Mouse (Mus musculus) large intestine, adult 2 months (tissue): Measurements from ENCODE around the gene Fxyd1. TPM values are rescaled to one million over a fixed set of nuclear protein-coding genes. Genes with fewer than 3 reads are reported as not detected.
A peak's percentile ranks its signal among the peaks of the same experiment; 100 is the strongest.

Experiments used
- DNase-seq: peaks from one replicate; pipeline ENCODE4 v3.0.0-alpha.2; 2012; ENCODE audit warnings: low read depth, low spot score
- whole genome bisulfite sequencing: fragments of 180-500 bp; shearing (Covaris S2); methylation state at CpG from one replicate; pipeline ENCODE4 v1.1.7; 2018; 5-methylcytosine and 5-hydroxymethylcytosine counted together
- polyA plus RNA-seq: library from polyadenylated mRNA; depleted of rRNA; stranded (reverse); fragments of >200 nt; gene quantifications from 2 replicates; pipeline ENCODE4 v1.2.3, GENCODE M21; 2012; rRNA removed

Fxyd1 gene
- 80.0 and 106 TPM in 2 replicates for polyA plus RNA-seq

DNA sequence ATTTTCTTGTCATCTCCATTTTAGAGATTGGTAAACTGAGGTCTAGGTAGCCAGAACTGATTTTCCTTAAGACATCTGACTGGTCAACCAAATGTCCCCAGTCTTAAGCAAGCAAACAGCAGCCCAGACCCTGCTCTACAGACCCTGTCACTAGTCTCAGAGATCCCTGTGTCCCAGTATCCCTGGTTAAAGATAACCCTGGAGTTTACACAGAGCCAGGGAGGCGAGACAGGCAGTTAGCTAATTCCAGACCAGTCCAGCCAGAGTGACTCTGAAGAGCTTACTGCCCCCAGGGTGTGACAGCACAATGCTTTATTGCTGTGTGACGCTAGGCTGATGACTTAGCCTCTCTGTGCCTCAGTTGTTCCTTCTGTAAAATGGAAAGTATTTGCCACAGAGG, at the start of gene Fxyd1:
Fxyd1 (minus strand) TSS at position 129 of the 400 bp plus-strand sequence.
- no peak for DNase-seq
- 49% methylated on average over 2 of the region's 2 CpGs for WGBS

DNA sequence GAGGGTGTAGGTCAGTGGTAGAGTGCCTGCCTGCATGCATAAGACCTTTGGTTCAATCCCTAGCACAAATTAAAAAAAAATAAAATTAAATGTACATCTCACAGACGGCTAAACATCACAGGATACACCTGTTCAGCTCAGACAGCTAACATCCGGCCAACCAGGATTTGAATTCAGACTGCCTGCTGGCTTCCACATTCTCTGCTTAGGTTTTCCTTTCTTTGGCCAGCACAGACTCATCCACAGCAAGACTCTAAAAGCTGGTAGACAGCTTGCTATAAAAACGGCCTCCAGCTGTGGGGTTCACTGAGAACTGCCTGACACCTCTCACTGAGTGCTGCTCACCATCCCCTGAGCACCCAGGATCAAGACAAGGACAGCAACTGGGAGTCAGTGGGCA, 49.2 kb upstream of the Fxyd1 start:
- WGBS: 57% methylated on average over 3 of the region's 3 CpGs
- DNase-seq: no peak

DNA sequence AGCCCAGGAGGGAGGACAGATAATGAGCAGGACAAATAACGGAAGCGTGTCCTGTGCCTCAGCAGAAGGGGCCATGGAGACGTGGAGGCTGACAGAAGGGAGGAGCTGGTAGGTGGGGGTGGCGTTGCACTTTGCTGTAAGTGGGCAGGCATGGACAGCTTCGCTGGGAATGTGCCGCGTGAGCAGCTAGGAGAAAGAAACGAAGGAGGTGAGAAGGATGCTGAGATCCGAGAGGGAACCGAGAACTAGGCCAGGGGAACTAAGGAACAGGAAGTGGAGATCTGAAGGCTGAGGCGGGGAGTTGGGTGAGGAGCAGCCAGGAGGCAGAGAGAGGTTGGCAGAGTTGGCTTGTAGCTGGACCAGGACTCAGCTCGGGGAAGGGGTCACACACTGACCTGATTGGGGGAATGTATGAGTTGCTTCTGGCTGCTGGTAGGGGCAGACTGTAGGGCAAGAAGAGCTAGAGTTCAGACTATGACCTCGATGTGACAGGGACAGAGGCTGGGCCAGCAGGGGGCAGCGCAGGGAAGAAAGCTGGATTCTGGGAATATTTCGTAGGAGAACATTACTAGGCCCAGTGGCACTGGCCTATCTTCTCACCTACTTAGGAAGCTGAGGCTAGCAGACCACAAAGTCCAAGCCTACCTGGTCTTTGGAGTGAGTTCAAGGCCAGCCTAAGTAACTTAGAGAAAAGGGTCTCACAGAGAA, 48.2 kb upstream of the Fxyd1 start:
- 64% methylated on average over 15 of the region's 15 CpGs for WGBS
- DNase-seq: no peak

DNA sequence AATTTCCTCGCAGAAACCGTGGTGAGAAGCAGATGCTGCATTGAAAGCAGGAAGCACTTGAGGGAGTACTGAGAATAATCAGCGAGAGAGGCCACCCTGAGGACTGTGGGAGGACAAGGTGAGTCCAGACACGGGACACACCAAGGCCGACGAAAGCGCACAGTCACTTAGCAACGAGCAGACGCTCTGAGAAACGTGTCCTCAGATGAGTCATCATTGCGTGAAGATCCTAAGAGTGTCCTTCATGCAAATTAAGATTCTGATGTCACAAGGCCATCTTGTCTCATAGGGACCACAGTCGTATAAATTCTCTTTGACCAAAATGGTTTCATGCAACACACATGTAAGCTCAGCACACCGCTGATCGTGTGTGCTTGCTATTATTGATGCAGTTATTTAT, 43.8 kb upstream of the Fxyd1 start:
- DNase-seq: no peak
- 51% methylated on average over 14 of the region's 14 CpGs for WGBS

DNA sequence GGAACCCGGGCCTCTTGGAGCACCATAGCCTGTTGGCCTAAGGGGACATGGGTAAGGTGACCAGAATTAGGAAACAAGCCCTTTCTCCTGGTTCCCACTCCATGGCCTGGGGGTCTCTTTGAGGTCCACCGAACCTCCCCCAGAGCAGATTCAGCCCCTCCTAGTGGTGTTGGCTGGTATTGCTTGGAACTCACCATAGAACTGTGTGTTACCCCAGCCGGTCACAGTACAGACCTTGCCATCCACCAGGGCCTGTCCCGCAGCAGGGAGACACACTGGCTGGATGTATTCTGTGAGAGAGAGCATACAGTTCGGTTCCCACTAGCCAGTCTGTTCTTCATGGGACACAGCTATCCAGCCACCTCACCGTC, 42.6 kb upstream of the Fxyd1 start:
- WGBS: 88% methylated on average over 6 of the region's 6 CpGs

DNA sequence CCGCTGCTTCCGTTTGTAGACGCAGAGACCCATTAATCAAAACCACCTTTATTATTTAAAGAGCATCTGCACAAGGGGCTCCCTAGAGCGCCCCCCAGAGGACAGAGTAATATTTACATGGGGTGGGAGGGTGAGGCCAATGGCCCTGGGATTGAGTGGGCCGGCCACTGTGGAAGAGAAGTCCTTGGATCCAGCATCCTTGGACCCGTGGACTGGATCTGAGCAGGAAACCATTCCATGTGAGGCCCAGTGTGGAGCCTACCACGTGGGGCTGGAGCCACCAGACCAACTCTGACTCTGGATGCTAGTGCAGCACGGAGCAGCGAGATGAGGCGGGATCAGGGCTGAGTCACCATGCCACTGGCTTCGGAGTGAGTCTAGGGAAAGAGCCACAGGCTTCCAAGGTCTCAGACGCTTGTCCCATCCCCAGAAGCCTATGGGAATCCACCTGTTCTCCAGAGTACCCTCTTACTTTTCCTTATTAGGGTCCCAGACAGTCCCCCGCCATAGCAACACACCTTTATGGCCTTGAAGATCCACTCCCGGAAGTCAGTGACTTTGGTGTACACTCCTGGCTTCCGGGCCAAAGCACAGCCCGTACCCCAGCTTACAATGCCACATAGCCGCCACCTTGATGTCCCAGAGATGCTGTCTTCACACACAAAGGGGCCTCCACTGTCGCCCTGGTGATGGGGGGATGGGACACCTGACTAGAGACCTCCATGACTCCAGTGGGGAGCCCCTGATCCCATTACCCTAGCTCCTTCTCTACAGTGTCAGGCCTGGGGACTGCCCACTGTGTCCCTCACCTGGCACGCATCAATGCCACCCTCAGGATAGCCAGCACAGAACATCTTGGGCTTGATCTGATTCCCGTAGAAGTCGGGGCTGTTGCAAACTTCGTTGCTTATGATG, 42.0 kb upstream of the Fxyd1 start:
- DNase-seq: no peak
- WGBS: 72% methylated on average over 22 of the region's 22 CpGs

More for the DNA sequence above, 42.6 kb upstream of the Fxyd1 start:
- DNase-seq: no peak

DNA sequence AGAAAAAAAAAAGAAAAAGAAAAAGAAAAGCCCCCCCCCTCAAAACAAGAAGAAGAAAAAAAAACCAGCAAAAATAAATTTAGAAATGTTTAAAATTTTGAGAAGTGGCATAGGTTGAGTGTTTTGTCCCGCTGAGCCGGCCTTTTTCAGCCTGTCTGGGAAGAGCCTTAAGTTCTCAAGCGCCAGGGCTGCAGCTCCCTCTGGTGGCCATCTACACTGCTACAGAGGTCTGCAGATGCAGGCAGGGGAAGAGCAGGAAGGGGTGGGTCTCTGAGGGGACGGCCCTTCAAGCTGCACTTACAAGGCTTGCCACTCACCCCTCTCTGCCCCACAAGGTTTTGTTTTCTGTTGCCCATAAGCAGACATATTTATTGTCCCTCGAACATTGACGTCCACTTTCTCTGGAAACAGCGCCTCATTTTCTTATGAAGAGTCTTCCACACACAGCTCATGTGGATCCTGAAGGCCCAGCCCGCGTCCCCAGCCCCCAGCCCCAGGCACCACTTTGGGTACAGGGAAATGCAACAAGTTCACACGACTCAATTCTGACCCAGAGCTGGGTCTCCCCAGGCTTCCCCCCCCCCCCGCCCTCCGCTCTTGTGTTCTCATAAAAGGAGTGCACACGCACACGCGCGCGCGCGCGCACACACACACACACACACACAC, 40.7 kb upstream of the Fxyd1 start:
- 45% methylated on average over 20 of the region's 20 CpGs for WGBS

DNA sequence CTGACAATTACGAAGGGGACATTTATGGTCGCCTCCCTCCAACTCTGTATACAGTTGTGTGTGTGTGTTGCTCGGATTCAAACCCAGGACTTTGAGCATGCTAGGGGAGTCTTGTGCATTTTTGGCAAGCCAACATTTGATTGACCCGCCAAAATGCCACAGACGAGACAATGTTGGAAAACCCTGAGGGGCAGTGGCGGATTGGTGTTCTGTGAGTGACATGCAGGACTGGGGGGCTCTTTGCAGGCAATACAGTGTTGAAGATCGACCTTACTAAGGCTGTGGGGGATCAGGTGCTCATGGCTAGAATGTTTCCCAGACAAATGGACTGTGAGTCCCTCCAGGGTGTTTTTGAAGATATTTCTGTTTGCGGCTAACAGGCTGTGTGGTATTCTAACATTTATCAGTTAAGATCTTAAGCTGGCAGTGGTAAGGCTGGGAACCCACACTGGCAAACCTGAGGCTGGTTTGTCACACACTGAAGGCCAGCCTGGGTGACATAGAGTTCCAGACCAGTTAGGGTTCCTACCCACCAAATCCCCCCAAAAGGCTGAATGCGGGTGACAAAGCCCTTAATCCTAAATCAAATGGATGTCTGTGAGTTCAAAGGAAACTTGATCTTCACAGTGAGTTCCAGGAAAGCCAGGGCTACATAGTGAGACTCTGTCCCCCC, 40.0 kb upstream of the Fxyd1 start:
- DNase-seq: no peak
- WGBS: 82% methylated on average over 9 of the region's 9 CpGs

More for the DNA sequence above, 40.7 kb upstream of the Fxyd1 start:
- peak; percentile 64 for DNase-seq

DNA sequence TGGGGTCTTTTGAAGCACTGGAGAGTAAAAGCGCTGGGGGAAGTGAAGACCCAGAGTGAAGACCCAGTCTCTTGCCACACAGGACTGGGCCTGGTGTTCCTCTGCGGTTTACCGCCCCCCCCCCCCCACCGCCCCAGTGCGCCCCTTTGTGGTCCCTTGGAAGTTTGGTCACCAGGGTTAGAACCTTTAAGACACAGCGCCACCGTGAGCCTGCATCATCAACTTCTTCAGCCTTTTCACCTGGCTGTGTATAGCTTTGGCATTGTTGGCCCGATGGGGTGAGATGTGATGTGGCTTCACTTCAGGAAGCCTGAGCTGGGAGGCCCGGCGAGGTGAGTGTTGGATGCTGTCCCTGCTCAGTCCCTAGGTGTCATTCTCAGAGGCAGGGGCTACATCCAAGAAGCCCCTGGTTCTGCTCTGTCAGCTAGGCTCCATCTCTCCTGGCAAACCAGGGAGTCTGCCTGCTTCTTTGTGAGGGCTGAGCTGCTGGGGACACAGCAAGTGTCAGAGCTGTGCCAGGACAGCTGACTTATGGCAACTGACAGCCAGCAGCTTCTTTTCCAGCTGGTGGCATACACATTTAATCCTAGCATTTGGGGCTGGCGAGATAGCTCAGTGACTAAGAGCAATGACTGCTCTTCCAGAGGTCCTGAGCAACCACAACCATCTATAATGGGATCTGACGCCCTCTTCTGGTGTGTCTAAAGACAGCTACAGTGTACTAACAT, 37.9 kb upstream of the Fxyd1 start:
- no peak for DNase-seq
- 29% methylated on average over 12 of the region's 12 CpGs for WGBS

DNA sequence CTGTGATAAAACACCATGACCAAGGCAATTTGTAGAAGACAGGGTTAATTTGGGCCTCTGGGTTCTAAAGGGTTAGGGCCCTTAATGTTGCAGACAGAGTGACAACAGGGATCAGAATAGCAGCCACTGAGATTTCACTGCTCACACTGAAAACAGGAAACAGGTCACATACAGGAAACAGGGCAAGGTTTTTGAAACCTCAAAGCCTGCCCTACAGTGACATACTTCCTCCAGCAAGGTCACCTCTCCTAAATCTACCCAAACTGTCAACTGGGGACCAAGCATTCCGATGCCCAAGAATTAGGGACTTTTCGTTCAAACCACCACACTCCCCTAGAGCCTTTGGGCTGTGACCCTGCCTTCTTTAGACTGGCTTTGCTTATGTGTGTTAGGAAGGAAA, 32.7 kb upstream of the Fxyd1 start:
- DNase-seq: no peak
- 79% methylated on average over 2 of the region's 2 CpGs for WGBS

DNA sequence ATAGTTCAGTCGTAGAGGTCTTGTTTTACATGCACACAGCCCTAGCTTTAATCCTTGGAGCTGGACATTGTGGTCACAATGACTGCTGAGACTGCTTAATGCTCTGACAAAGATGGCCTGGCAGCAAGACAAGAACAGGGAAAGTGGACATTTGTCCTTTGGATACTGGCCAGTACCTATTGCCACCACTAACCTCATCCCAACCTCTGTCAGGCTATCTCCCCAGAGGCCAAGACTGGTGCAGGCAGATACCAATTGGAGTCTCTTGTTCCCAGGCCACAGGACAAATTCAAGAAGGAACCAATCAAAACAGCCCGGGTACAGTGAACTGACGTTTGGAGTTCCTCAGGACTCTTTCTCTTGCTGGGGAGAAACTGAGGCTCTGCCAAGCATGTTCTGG, 31.2 kb upstream of the Fxyd1 start:
- DNase-seq: no peak
- 74% methylated on average over 3 of the region's 3 CpGs for WGBS

DNA sequence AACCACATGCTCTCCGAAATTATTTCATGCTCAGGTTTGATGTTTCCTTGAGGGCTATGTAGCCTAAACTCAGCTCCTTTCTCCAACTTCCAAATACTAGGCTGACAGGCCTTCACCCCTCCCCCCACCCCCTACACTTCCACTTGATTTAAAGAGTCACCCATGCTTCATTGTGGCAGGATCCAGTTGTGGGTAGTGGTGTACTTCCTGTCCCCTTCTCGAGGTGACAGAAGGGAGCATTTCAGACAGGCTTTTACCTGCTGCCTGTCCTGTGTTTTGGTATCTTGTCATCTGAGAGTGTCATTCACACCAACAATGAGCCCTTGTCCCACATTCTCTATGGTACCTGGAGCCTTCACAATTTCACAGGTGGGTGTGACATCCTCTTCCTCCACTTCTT, 30.3 kb upstream of the Fxyd1 start:
- WGBS: 64% methylated on average over 2 of the region's 2 CpGs

DNA sequence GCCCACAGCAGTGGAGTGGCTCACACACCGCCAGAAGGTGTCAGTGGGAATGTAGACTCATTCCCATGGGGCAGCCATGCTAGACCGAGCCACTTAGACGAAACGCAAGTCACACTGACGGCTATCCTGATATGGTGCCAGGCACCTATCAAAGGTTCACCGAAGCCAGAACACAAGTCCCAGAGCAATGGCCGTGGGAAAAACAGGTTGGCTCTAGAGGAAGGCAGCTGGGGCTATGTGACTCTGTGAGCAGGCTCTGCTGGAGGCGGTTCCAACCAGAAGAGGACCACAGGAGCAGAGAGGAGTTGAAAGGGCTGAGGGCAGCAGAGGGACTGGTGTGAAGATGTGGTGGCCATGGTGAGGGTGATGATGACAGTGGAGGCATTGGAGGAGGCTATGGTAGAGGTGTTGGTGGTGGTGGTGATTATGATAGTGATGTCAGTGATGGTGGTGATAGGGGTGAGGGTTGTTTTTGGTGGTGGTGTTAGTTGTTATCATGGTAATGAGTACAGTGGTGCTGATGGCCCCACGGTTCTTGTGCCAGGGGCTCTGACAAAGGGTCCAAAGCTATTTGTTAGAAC, 29.3 kb upstream of the Fxyd1 start:
- 95% methylated on average over 9 of the region's 9 CpGs for WGBS

More for the DNA sequence above, 30.3 kb upstream of the Fxyd1 start:
- no peak for DNase-seq

DNA sequence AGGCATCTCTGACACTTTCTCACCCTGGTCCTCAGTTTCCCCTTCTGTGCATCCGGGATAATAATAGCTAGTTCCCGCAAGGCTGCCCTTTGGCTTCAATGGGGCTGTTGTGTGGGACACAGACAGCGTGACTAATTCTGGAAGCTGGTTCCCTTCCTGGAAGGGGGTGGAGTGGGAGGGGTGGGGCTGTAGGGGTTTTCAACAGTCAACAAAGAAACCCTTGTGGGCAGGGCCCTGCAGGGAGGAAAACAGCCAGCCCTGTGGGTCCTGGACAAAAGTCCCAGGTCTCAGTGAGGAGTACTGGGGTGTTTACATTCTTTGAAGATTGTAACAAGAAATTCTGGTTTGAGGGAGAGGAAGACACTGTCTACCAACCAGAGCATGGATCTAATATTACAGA, 28.2 kb upstream of the Fxyd1 start:
- DNase-seq: no peak
- 20% methylated on average over 3 of the region's 3 CpGs for WGBS

More for the DNA sequence above, 29.3 kb upstream of the Fxyd1 start:
- no peak for DNase-seq

DNA sequence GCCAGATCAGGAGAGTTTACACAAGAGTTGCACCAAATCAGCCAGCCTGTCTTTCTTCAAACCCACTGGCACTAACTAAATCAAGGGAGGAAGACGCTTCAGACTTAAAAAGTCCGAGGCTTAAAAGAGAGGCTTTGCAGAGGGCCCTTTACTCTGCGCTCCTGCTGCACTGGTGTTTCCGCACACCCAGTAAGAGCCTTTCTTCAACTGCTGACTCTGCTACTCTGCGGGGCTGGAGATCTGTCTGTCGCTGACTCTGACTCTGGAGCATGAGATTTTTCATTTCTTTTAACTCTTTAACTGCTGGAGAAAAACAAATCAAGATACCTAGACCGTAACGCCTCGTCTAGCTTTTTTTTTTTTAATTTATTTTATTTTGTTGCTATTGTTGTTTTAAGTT, 27.1 kb upstream of the Fxyd1 start:
- no peak for DNase-seq
- 75% methylated on average over 9 of the region's 9 CpGs for WGBS

DNA sequence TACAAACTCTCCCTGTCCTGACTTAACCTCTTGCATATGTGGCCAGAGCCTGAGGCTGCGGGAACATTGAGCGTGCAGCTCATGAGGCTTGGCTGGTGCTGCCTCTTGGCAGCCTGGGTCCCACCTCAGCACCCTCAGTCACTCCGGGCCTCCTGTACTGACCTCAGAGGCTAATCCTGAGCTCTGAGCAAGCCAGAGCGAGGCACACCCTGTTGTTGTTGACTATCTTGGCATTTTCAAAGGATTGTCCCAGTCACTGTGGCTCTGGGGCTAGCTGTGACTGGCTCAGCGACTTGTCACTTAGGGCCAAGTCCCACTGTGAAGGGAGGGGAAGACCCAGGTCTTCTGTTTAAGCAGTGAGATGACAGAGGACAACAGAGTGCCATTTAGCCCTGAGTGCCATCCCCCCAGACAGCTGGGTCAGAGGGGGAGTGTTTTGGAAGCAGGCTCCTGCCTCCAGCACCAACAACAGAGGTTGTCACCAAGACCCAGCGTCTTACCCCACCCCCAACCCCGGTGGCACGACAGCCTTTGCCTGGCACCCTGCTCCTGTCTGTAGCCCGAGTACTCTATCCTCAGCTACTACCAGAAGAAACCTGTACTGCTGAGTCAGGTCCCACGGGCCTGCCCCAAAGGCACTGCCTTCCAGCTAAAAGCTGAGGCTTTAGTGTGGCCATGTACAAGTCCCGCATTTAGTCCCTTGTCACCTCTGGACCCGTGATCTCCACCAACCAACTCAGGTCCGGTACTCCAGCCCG, 26.0 kb upstream of the Fxyd1 start:
- 64% methylated on average over 14 of the region's 14 CpGs for WGBS
- DNase-seq: no peak

DNA sequence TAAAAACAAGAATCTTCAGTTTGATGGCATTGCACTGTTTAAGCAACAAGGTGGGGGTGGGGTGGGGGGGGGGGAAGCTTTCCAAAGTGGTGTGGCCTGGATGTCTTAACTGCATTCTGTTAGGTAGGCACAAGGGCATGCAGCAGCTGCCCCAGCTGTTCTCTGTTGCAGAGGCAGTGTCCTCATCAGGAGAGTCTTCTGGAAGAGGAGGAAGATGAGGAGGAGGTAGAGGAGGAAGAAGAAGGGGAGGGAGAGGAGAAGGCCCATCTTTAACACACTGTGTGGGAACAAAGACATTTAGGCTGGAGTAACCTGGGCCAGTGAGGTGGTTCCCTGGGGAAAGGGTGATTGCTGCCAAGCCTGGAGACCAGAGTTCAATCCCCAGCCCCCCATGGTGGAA, 25.1 kb upstream of the Fxyd1 start:
- no peak for DNase-seq

DNA sequence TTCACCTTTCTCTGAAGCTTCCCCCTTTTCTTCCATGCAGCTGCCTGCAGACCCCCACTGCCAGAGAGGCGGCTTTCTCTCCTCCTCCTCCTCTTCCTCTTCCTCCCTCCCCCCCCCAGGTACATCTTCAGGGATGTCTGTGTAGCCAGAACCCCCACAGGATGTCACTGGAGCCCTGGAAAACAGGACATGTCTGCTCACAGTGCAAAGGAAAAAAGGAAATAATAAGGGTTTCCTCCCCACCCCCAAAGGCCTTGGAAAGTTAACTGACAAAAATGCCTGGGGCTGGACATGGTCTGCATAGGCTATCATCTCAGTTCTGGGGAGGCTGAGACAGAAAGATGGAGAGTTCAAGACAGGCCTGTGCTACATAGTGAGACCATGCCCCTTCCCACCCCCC, 24.1 kb upstream of the Fxyd1 start:
- no peak for DNase-seq
- 62% methylated on average over 1 of the region's 1 CpGs for WGBS
